Mouse (Mus musculus) splenic B cell, adult 2 months (primary cell): ENCODE data around the gene Bbs9.
"Not testable (repeated sequence)": the region's sequence is repeated elsewhere in the genome, so short reads cannot be mapped to it uniquely, and the experiment has no call there.

ENCODE experiments used
- DNase-seq: peaks from one replicate; pipeline ENCODE4 v3.0.0-alpha.2; 2011; ENCODE audit warnings: low read depth, low spot score
- H3K27me3 ChIP-seq: 2 replicates; pipeline ENCODE4 v1.6.1; 2012; ENCODE audit warnings: mild to moderate bottlenecking, low read length, moderate library complexity, mixed read lengths; ENCODE audit not compliant: control insufficient read depth, poor library complexity, insufficient read depth, severe bottlenecking
- H3K36me3 ChIP-seq: 2 replicates; pipeline ENCODE4 v1.6.1; 2012; ENCODE audit warnings: mild to moderate bottlenecking, low read length, moderate library complexity, mixed read lengths; ENCODE audit not compliant: control insufficient read depth, poor library complexity, insufficient read depth, severe bottlenecking

The Bbs9 gene

GRCm38 (mm10) chr9:22453501-22453924 lies 22.0 kb upstream of the Bbs9 start:
- Histone ChIP-seq H3K27me3 (no peaks in the 10 kb centered on the region), H3K36me3 (peaks cover 25% of the 10 kb centered on the region)
- no peak for DNase-seq

- peaks cover 23% of the 10 kb centered on the region for H3K36me3 ChIP-seq
- H3K27me3 ChIP-seq, DNase-seq: not testable (repeated sequence)
These were observed 21.5 kb upstream of the Bbs9 start, which contains the start of gene Gm17545 for GRCm38 (mm10) chr9:22453990-22454389. TSS of gene Gm17545 (plus strand) at chr9:22454290.

GRCm38 (mm10) chr9:22455041-22455440 lies 20.5 kb upstream of the Bbs9 start:
- DNase-seq = no peak
- H3K36me3 ChIP-seq = peaks cover 23% of the 10 kb centered on the region
- H3K27me3 ChIP-seq = no peaks in the 10 kb centered on the region

GRCm38 (mm10) chr9:22457142-22457835 lies 18.2 kb upstream of the Bbs9 start:
- Histone ChIP-seq H3K36me3 (peaks cover 12% of the 10 kb centered on the region), H3K27me3 (no peaks in the 10 kb centered on the region)
- DNase-seq = peak; percentile 84

- DNase-seq = no peak
- Histone ChIP-seq H3K27me3 (no peaks in the 10 kb centered on the region), H3K36me3 (no peaks in the 10 kb centered on the region; the same call in none of the 2 replicates)
These were observed 13.6 kb upstream of the Bbs9 start for GRCm38 (mm10) chr9:22461946-22462345.

- no peaks in the 10 kb centered on the region for H3K27me3 ChIP-seq
- DNase-seq = no peak
- no peaks in the 10 kb centered on the region; the same call in none of the 2 replicates for H3K36me3 ChIP-seq
These were observed 9.3 kb upstream of the Bbs9 start for GRCm38 (mm10) chr9:22466212-22466611.

GRCm38 (mm10) chr9:22467371-22468169 lies 7.9 kb upstream of the Bbs9 start:
- no peaks in the 10 kb centered on the region for H3K27me3 ChIP-seq
- H3K36me3 ChIP-seq = no peaks in the 10 kb centered on the region; the same call in none of the 2 replicates
- peak; percentile 68 for DNase-seq

GRCm38 (mm10) chr9:22468170-22468898 lies 7.2 kb upstream of the Bbs9 start:
- H3K36me3 ChIP-seq = no peaks in the 10 kb centered on the region; the same call in none of the 2 replicates
- H3K27me3 ChIP-seq = no peaks in the 10 kb centered on the region

GRCm38 (mm10) chr9:22468899-22469259 lies 6.6 kb upstream of the Bbs9 start:
- no peaks in the 10 kb centered on the region for H3K27me3 ChIP-seq
- H3K36me3 ChIP-seq = no peaks in the 10 kb centered on the region; the same call in none of the 2 replicates
- no peak for DNase-seq

More at GRCm38 (mm10) chr9:22468170-22468898, 7.2 kb upstream of the Bbs9 start:
- DNase-seq = peak; percentile 89

GRCm38 (mm10) chr9:22469643-22470042 lies 5.9 kb upstream of the Bbs9 start, which contains the start of gene Rp9:
TSS of gene Rp9 (minus strand) at chr9:22469743.
- Histone ChIP-seq H3K36me3 (no peaks in the 10 kb centered on the region; the same call in 1 of the 2 replicates), H3K27me3 (no peaks in the 10 kb centered on the region)
- no peak for DNase-seq

- Histone ChIP-seq H3K27me3 (no peaks in the 10 kb centered on the region), H3K36me3 (no peaks in the 10 kb centered on the region)
- DNase-seq = peak; percentile 21
These were observed 750 bp downstream of the Bbs9 start for GRCm38 (mm10) chr9:22476265-22476664.

- DNase-seq = no peak
- no peaks in the 10 kb centered on the region for H3K27me3 ChIP-seq
- H3K36me3 ChIP-seq = no peaks in the 10 kb centered on the region
These were observed 3.4 kb downstream of the Bbs9 start for GRCm38 (mm10) chr9:22478946-22479345.

GRCm38 (mm10) chr9:22483866-22484561 lies 8.5 kb downstream of the Bbs9 start:
- no peaks in the 10 kb centered on the region for H3K27me3 ChIP-seq
- H3K36me3 ChIP-seq = no peaks in the 10 kb centered on the region
- no peak for DNase-seq
